Mouse (Mus musculus): ENCODE results near the gene Dusp1.

GRCm38 (mm10) chr17:26497416-26497923 lies 64.5 kb downstream of the Dusp1 start:
- TF ChIP-seq CTCF (IDR thresholded peaks at IDR 0.05; ENCODE audit: low read depth, low read length): no peak
- no peak for TF ChIP-seq GATA1 (IDR thresholded peaks at IDR 0.05; ENCODE audit: borderline replicate concordance, low read length)
